Mouse (Mus musculus): Measurements from ENCODE around the gene Fam222b. TPM values are rescaled to one million over a fixed set of nuclear protein-coding genes. Genes with fewer than 3 reads are reported as not detected.
A peak's percentile ranks its signal among the peaks of the same experiment; 100 is the strongest.
"Not testable (repeated sequence)": the region's sequence is repeated elsewhere in the genome, so short reads cannot be mapped to it uniquely, and the experiment has no call there.

Gene Fam222b
- total RNA-seq, 2 experiments from 2014 or later: 27.5 to 32.1 TPM

GRCm38 (mm10) chr11:78177437-78177836, 83.0 kb downstream of the Fam222b start:
- TF ChIP-seq CTCF (IDR thresholded peaks at IDR 0.05): no peak

GRCm38 (mm10) chr11:78177903-78178858, 83.7 kb downstream of the Fam222b start:
- peak; percentile 99 for TF ChIP-seq CTCF (IDR thresholded peaks at IDR 0.05)
- Histone ChIP-seq H3K4me3 (peak overlapping the region; percentile 52), H3K27ac (peak overlapping the region; percentile 80)
- intact Hi-C loops (cut with DNase I): loop anchor here (1.0 to 5.0 kb wide), 3 partner anchors 19 to 141 kb away; partner anchors contain the start of gene Flot2
- DNase-seq (ENCODE audit: extremely low spot score in 1 of 2, low spot score in 2 of 2): peak; percentile 92 to 95

More at GRCm38 (mm10) chr11:78177437-78177836, 83.0 kb downstream of the Fam222b start:
- DNase-seq (ENCODE audit: extremely low spot score in 1 of 2, low spot score in 2 of 2): no peak
- 0 out of 2 replicates have a peak overlapping the region, but pooled peaks have one; percentile 2 for H3K27ac ChIP-seq
- intact Hi-C loops (cut with DNase I): loop anchor here (1.0 to 5.0 kb wide), 3 partner anchors 19 to 140 kb away; partner anchors contain the start of gene Flot2
- H3K4me3 ChIP-seq: peak overlapping the region; percentile 58

GRCm38 (mm10) chr11:78178859-78179437, 84.5 kb downstream of the Fam222b start:
- Histone ChIP-seq H3K27ac (peak overlapping the region; percentile 78), H3K4me3 (peak overlapping the region; percentile 52)
- TF ChIP-seq CTCF (IDR thresholded peaks at IDR 0.05): no peak
- no peak for DNase-seq (ENCODE audit: extremely low spot score in 1 of 2, low spot score in 2 of 2)
- intact Hi-C loops (cut with DNase I): loop anchor here (1.0 to 5.0 kb wide), 2 partner anchors 142 to 160 kb away; partner anchors contain the start of gene Flot2

GRCm38 (mm10) chr11:78179438-78179999, 85.1 kb downstream of the Fam222b start:
- DNase-seq (ENCODE audit: extremely low spot score in 1 of 2, low spot score in 2 of 2): no peak
- no peak overlapping the region; the same call in 1 of the 2 replicates for H3K27ac ChIP-seq
- intact Hi-C loops (cut with DNase I): loop anchor here (1.0 to 5.0 kb wide), 2 partner anchors 142 to 160 kb away; partner anchors contain the start of gene Flot2
- peak overlapping the region; percentile 52 for H3K4me3 ChIP-seq
- no peak for TF ChIP-seq CTCF (IDR thresholded peaks at IDR 0.05)

- no peak overlapping the region for H3K27ac ChIP-seq
- intact Hi-C loops (cut with DNase I): no loop called here
- TF ChIP-seq CTCF (IDR thresholded peaks at IDR 0.05): no peak
- no peak for DNase-seq (ENCODE audit: extremely low spot score in 1 of 2, low spot score in 2 of 2)
- no peak overlapping the region for H3K4me3 ChIP-seq
These were observed 85.8 kb downstream of the Fam222b start for GRCm38 (mm10) chr11:78180081-78180761.

GRCm38 (mm10) chr11:78181830-78182357, 87.4 kb downstream of the Fam222b start:
- no peak for TF ChIP-seq CTCF (IDR thresholded peaks at IDR 0.05)
- H3K27ac ChIP-seq: no peak overlapping the region
- intact Hi-C loops (cut with DNase I): no loop called here
- DNase-seq (ENCODE audit: extremely low spot score in 1 of 2, low spot score in 2 of 2): no peak
- H3K4me3 ChIP-seq: peak overlapping the region; percentile 60

- Histone ChIP-seq H3K4me3 (peak overlapping the region; percentile 60), H3K27ac (peak overlapping the region; percentile 97; the same call in 1 of the 2 replicates)
- DNase-seq (ENCODE audit: extremely low spot score in 1 of 2, low spot score in 2 of 2): no peak
- TF ChIP-seq CTCF (IDR thresholded peaks at IDR 0.05): no peak
- intact Hi-C loops (cut with DNase I): no loop called here
These were observed 88.0 kb downstream of the Fam222b start for GRCm38 (mm10) chr11:78182450-78182849.

GRCm38 (mm10) chr11:78182961-78183844, 88.7 kb downstream of the Fam222b start, which contains the start of gene Rpl23a:
Gene Rpl23a, minus strand, starts transcription at chr11:78183584.
- peak; percentile 42 for TF ChIP-seq CTCF (IDR thresholded peaks at IDR 0.05)
- Histone ChIP-seq H3K27ac (peak within 1 kb of the TSS; percentile 97), H3K4me3 (peak within 1 kb of the TSS; percentile 60)
- DNase-seq (ENCODE audit: extremely low spot score in 1 of 2, low spot score in 2 of 2): peak; percentile 82
- intact Hi-C loops (cut with DNase I): loop anchor here (1.0 kb wide), 1 partner anchor 201 kb away; the partner anchor contains the start of gene Phf12

- no peak for DNase-seq (ENCODE audit: extremely low spot score in 1 of 2, low spot score in 2 of 2)
- intact Hi-C loops (cut with DNase I): loop anchor here (1.0 kb wide), 1 partner anchor 202 kb away; the partner anchor contains the start of gene Phf12
- TF ChIP-seq CTCF (IDR thresholded peaks at IDR 0.05): no peak
- Histone ChIP-seq H3K4me3 (peak overlapping the region; percentile 60), H3K27ac (peak overlapping the region; percentile 97)
These were observed 89.5 kb downstream of the Fam222b start for GRCm38 (mm10) chr11:78183884-78184514.

- DNase-seq (ENCODE audit: extremely low spot score in 1 of 2, low spot score in 2 of 2); H3K27ac ChIP-seq; H3K4me3 ChIP-seq; intact Hi-C loops (cut with DNase I): not testable (repeated sequence)
These were observed 90.2 kb downstream of the Fam222b start for GRCm38 (mm10) chr11:78184702-78185101.
